Mouse (Mus musculus): ENCODE measurements around the gene Popdc2.

Gene Popdc2

DNA sequence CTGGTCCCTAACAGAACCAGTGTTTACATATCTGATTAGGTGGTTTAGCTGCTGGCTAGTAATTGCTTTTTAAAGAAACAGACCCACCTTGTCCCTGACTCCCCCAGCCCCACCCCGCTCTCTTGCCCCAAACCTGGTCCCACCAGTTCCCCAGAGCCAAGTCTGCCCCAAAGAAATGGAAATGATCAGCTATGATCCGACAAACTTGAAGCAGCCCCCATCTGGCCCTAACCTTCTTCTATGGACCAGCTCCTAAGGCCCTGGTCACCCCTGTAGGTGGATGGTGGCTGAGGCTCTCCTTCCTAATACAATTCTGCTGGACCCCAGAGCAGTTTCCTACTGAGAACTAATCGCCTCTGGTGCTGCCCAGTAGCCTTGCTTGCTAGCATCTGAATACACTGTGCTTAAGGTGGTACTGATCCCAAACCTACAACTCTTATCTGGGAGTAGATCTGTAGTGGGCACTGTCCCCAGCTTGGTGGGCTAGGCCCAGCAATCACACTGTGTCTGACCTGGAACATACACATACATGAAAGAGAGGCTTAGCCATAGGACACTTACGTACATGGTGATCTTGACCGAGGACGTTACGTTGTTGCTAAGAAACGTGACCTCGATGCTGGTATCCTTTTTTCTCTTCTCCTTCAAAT lies 38.4 kb downstream of the Popdc2 start:
- no peak for DNase-seq (ENCODE audit: low read depth)

DNA sequence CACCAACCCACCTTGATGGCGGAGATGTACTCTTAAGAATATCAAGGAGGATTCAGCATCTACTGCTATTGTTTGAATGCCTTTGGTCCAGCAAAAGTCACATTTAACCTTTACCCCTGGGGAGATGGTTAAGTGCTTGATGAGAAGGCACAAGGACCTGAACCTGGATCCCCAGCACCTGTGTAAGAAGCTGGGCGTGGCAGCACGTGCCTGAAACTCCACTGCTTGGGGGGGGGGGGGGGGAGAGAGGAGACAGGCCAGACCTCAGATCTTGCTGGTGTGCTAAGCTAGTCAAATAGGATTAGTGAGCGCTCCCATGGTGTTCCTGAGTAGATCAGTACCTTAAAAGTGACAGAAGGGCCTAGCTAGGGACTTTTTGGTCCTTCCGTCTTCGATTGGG lies 39.5 kb downstream of the Popdc2 start:
- no peak for DNase-seq (ENCODE audit: low read depth)

DNA sequence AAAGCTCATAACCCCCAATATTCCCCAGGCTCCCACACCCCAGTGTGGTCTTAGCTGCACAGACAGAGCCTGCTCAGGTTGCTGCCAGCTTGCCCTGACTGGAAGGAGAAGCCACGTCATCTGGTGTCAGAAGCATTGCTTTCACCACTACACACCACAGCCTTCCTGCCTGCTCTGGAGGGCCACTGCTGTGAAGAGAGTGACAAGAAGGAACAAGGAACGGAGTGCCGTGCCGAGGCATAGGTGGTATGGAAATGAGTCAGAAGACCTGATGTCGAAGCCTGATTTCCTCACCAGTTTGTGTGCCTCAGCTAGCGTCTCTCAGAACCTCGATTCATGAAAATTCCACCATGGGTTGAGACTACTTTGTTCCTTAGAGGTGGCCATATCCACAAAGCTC lies 41.6 kb downstream of the Popdc2 start:
- DNase-seq (ENCODE audit: low read depth), result peak; percentile 95

DNA sequence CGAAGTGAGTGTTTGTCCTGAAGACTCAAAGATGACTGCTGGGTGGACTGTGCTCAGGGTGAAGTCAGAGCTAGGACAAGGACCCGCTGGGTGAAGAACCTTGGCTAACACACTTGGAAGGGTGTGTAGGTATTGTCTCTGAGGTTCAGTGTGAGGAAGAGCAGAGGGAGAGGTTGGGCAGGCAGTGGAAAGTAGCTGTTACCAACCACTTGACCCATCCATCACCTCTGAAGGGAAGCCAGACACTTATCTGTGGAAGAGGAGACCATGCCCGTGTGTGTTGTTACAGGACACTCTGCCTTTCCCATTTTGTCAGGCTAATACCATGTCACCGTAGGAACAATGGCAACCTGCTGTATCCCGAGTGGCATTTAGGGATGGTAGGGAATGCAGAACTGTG lies 44.3 kb downstream of the Popdc2 start:
- no peak for DNase-seq (ENCODE audit: low read depth)

DNA sequence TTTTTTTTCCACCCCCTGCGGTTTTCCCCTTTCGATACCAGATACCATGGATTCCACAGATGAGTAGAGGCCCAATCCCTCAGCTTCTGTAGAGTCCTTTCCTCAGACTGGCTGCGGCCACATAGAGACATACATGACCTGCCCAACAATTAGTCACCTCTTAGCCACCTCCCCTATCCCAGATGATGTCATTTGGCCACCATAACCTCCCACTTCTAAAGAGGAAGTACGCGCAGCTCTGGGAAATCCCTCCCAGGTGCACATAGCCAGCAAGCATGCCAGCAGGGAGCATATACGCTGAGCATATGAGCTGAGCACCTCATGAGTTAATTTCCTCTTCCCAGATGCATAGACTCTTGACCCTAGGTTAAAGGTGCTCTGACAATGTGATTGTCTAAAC lies 44.7 kb downstream of the Popdc2 start:
- peak; percentile 64 for DNase-seq (ENCODE audit: low read depth)

DNA sequence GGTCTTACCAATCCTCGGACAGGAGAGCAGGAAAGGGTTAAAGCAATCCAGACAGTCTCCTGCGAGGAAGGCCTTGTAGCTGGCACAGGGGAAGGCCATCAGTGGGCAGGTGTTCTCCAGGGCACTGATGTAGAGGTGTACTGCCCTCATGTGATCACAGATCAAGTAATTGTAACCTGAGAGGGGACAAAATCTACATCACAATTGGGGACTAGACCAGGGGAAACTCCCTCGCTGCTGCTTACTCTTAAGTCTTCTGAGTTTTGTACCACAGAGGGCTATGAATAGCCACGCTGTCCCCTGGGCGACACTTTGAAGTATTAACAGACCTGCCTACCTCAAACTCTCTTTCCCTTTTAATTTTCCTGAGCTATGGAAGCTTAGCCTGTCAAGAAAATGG lies 45.6 kb downstream of the Popdc2 start:
- DNase-seq (ENCODE audit: low read depth), result no peak

DNA sequence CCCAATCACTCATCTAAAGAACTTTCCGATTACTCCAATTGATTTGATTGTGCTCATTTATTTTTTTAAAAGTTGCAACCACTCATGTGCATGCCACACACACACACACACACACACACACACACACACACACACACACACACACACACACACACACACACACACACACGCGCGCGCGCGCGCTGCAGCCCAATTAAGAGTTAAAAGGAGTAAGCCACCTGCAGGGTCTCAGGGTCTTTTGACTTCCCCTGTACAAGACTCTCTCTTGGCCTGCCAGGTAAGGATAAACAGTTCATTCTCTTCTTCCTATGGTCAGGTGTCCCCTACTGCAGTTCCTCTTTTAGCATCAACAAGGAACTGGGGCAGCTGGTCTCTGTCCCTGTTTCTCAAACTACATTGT lies 46.4 kb downstream of the Popdc2 start:
- DNase-seq (ENCODE audit: low read depth), result no peak

DNA sequence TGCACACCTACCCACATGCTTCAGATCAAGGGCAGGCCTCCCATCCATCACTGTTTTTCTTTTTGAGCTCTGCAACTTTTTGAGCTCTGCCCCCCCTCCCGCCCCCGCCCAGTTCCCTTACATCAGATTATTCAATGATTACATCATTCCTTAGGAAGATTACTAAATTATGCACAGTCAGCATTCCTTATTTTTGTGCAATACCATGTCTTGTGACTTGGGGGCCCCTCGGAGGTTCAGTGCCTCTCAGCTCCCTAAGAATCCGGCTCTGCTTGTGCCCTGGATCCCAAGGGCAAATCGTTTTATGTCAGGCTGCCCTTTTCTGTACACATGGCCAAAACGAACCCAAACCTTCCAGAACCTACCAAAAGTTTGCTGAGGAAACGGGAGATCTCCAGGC lies 52.9 kb downstream of the Popdc2 start:
- no peak for DNase-seq (ENCODE audit: low read depth)

DNA sequence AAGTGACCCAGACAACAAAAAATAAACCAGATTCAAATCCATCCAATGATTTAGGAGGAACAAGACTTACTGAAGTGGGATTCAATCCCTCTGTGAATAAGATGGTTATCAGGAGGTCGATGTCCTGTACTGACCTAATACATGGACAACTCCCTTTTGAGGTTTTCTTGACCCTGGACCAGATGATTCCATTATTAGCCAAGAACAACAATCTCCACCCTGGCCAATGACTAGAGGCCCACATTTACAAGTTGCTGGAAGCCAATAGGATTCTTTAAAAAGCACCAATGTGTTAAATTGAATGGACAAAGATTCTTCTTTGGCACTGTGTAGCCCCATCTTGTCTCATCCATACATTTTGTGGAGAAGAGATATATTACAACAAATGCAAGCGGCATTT lies 63.4 kb downstream of the Popdc2 start:
- no peak for DNase-seq (ENCODE audit: low read depth)

DNA sequence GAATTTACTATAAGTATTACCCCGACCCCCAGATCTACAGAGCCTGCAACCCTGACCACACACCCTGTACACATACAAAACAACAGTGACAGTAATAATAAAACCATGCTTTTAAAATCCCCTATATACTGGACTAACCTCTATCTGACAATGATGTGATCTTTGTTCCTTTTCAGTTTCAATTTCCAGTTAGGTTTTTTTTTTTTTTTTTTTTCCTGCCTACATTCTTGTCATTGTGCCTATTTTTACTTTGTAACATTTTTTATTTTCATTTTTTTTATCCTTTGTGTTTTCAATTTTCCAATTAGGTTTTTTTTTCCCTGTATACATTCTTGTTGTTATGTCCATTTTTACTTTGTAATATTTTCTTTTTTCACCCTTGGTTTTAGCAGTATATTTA lies 63.8 kb downstream of the Popdc2 start:
- DNase-seq (ENCODE audit: low read depth), result no peak

Data from 416B (cell line).